Mouse (Mus musculus): ENCODE measurements around the gene Gpsm2. TPM values are rescaled to one million over a fixed set of nuclear protein-coding genes. Genes with fewer than 3 reads are reported as not detected.

Gpsm2 gene
- 43.3 and 43.8 TPM in 2 replicates for polyA plus RNA-seq (2015; fragmentation: Nextera tagmentation; extraction: Ambion mirVana)

GRCm38 (mm10) chr3:108722036-108722872 lies at the start of gene Gpsm2:
Gene Gpsm2 (minus strand): TSS chr3:108722309.
- peak within 1 kb of the TSS; percentile 83 for H3K9ac ChIP-seq (ENCODE audit: low read length)
- H3K4me2 ChIP-seq (ENCODE audit: low read depth, low read length), result peak within 1 kb of the TSS; percentile 84
- H3K9me3 ChIP-seq (ENCODE audit: control insufficient read depth, low read length), result no peaks in the 10 kb centered on the region
- peak; percentile 99 for ATAC-seq (ENCODE audit: low read depth)
- peaks cover 22% of the 10 kb centered on the region for H3K4me1 ChIP-seq (replicated peaks; ENCODE audit: control insufficient read depth, insufficient read depth, low read length)
- peak within 1 kb of the TSS; percentile 69 for H3K4me3 ChIP-seq (ENCODE audit: low read length)
- H3K27ac ChIP-seq (ENCODE audit: low read length), result peak within 1 kb of the TSS; percentile 94
- H3K36me3 ChIP-seq (ENCODE audit: control insufficient read depth, insufficient read depth, low read length), result no peaks in the 10 kb centered on the region
- no peaks in the 10 kb centered on the region for H3K27me3 ChIP-seq (ENCODE audit: control insufficient read depth, insufficient read depth, low read depth, low read length)
- WGBS, result 2% methylated on average over 53 of the region's 53 CpGs

- Histone ChIP-seq H3K27me3 (ENCODE audit: control insufficient read depth, insufficient read depth, low read depth, low read length) (no peaks in the 10 kb centered on the region; the same call in 1 of the 2 replicates), H3K4me1 (replicated peaks; ENCODE audit: control insufficient read depth, insufficient read depth, low read length) (peaks cover 18% of the 10 kb centered on the region), H3K36me3 (ENCODE audit: control insufficient read depth, insufficient read depth, low read length) (no peaks in the 10 kb centered on the region), H3K9ac (ENCODE audit: low read length) (no peak overlapping the region), H3K4me3 (ENCODE audit: low read length) (no peak overlapping the region), H3K9me3 (ENCODE audit: control insufficient read depth, low read length) (no peaks in the 10 kb centered on the region), H3K4me2 (ENCODE audit: low read depth, low read length) (peak overlapping the region; percentile 43), H3K27ac (ENCODE audit: low read length) (peak overlapping the region; percentile 91)
- ATAC-seq (ENCODE audit: low read depth), result peak; percentile 95
- WGBS, result 9% methylated on average over 6 of the region's 6 CpGs
These were observed 48.7 kb upstream of the Gpsm2 start for GRCm38 (mm10) chr3:108770725-108771368.

- no peaks in the 10 kb centered on the region for H3K9me3 ChIP-seq (ENCODE audit: control insufficient read depth, low read length)
- WGBS, result 42% methylated on average over 6 of the region's 6 CpGs
- no peak overlapping the region for H3K4me3 ChIP-seq (ENCODE audit: low read length)
- ATAC-seq (ENCODE audit: low read depth), result no peak
- H3K4me2 ChIP-seq (ENCODE audit: low read depth, low read length), result no peak overlapping the region
- peaks cover 26% of the 10 kb centered on the region for H3K4me1 ChIP-seq (replicated peaks; ENCODE audit: control insufficient read depth, insufficient read depth, low read length)
- H3K27ac ChIP-seq (ENCODE audit: low read length), result peak overlapping the region; percentile 16; the same call in 1 of the 2 replicates
- no peaks in the 10 kb centered on the region for H3K27me3 ChIP-seq (ENCODE audit: control insufficient read depth, insufficient read depth, low read depth, low read length)
- H3K9ac ChIP-seq (ENCODE audit: low read length), result no peak overlapping the region
- no peaks in the 10 kb centered on the region for H3K36me3 ChIP-seq (ENCODE audit: control insufficient read depth, insufficient read depth, low read length)
These were observed 47.4 kb upstream of the Gpsm2 start for GRCm38 (mm10) chr3:108769547-108769946.

- Histone ChIP-seq H3K4me1 (replicated peaks; ENCODE audit: control insufficient read depth, insufficient read depth, low read length) (peaks cover 38% of the 10 kb centered on the region), H3K9me3 (ENCODE audit: control insufficient read depth, low read length) (no peaks in the 10 kb centered on the region), H3K36me3 (ENCODE audit: control insufficient read depth, insufficient read depth, low read length) (no peaks in the 10 kb centered on the region), H3K27me3 (ENCODE audit: control insufficient read depth, insufficient read depth, low read depth, low read length) (no peaks in the 10 kb centered on the region), H3K27ac (ENCODE audit: low read length) (no peak overlapping the region), H3K9ac (ENCODE audit: low read length) (no peak overlapping the region), H3K4me2 (ENCODE audit: low read depth, low read length) (no peak overlapping the region), H3K4me3 (ENCODE audit: low read length) (no peak overlapping the region)
- ATAC-seq (ENCODE audit: low read depth), result 0 out of 2 replicates have a peak, but pooled peaks have one; percentile 10
- 39% methylated on average over 10 of the region's 10 CpGs for WGBS
These were observed 45.3 kb upstream of the Gpsm2 start for GRCm38 (mm10) chr3:108767416-108767815.

GRCm38 (mm10) chr3:108766943-108767342 lies 44.8 kb upstream of the Gpsm2 start:
- Histone ChIP-seq H3K4me1 (replicated peaks; ENCODE audit: control insufficient read depth, insufficient read depth, low read length) (peaks cover 42% of the 10 kb centered on the region), H3K9ac (ENCODE audit: low read length) (no peak overlapping the region), H3K9me3 (ENCODE audit: control insufficient read depth, low read length) (no peaks in the 10 kb centered on the region), H3K4me2 (ENCODE audit: low read depth, low read length) (no peak overlapping the region), H3K4me3 (ENCODE audit: low read length) (no peak overlapping the region), H3K27me3 (ENCODE audit: control insufficient read depth, insufficient read depth, low read depth, low read length) (no peaks in the 10 kb centered on the region), H3K36me3 (ENCODE audit: control insufficient read depth, insufficient read depth, low read length) (no peaks in the 10 kb centered on the region), H3K27ac (ENCODE audit: low read length) (no peak overlapping the region)
- ATAC-seq (ENCODE audit: low read depth), result no peak
- WGBS, result 67% methylated on average over 7 of the region's 7 CpGs

GRCm38 (mm10) chr3:108765476-108765875 lies 43.4 kb upstream of the Gpsm2 start:
- no peak overlapping the region for H3K4me2 ChIP-seq (ENCODE audit: low read depth, low read length)
- H3K27ac ChIP-seq (ENCODE audit: low read length), result no peak overlapping the region
- H3K27me3 ChIP-seq (ENCODE audit: control insufficient read depth, insufficient read depth, low read depth, low read length), result no peaks in the 10 kb centered on the region
- H3K36me3 ChIP-seq (ENCODE audit: control insufficient read depth, insufficient read depth, low read length), result no peaks in the 10 kb centered on the region
- H3K4me3 ChIP-seq (ENCODE audit: low read length), result no peak overlapping the region
- peaks cover 39% of the 10 kb centered on the region for H3K4me1 ChIP-seq (replicated peaks; ENCODE audit: control insufficient read depth, insufficient read depth, low read length)
- ATAC-seq (ENCODE audit: low read depth), result no peak
- WGBS, result 87% methylated on average over 7 of the region's 7 CpGs
- no peak overlapping the region for H3K9ac ChIP-seq (ENCODE audit: low read length)
- no peaks in the 10 kb centered on the region for H3K9me3 ChIP-seq (ENCODE audit: control insufficient read depth, low read length)

- Histone ChIP-seq H3K4me2 (ENCODE audit: low read depth, low read length) (no peak overlapping the region), H3K36me3 (ENCODE audit: control insufficient read depth, insufficient read depth, low read length) (no peaks in the 10 kb centered on the region), H3K27me3 (ENCODE audit: control insufficient read depth, insufficient read depth, low read depth, low read length) (no peaks in the 10 kb centered on the region), H3K4me1 (replicated peaks; ENCODE audit: control insufficient read depth, insufficient read depth, low read length) (peaks cover 41% of the 10 kb centered on the region), H3K27ac (ENCODE audit: low read length) (no peak overlapping the region), H3K9me3 (ENCODE audit: control insufficient read depth, low read length) (no peaks in the 10 kb centered on the region), H3K9ac (ENCODE audit: low read length) (no peak overlapping the region), H3K4me3 (ENCODE audit: low read length) (no peak overlapping the region)
- ATAC-seq (ENCODE audit: low read depth), result no peak
- WGBS, result 18% methylated on average over 7 of the region's 7 CpGs
These were observed 42.9 kb upstream of the Gpsm2 start for GRCm38 (mm10) chr3:108764976-108765375.

- H3K4me2 ChIP-seq (ENCODE audit: low read depth, low read length), result no peak overlapping the region
- H3K4me3 ChIP-seq (ENCODE audit: low read length), result no peak overlapping the region
- no peak overlapping the region for H3K27ac ChIP-seq (ENCODE audit: low read length)
- no peak for ATAC-seq (ENCODE audit: low read depth)
- no peaks in the 10 kb centered on the region for H3K36me3 ChIP-seq (ENCODE audit: control insufficient read depth, insufficient read depth, low read length)
- no peaks in the 10 kb centered on the region for H3K9me3 ChIP-seq (ENCODE audit: control insufficient read depth, low read length)
- WGBS, result 55% methylated on average over 2 of the region's 2 CpGs
- H3K9ac ChIP-seq (ENCODE audit: low read length), result no peak overlapping the region
- no peaks in the 10 kb centered on the region for H3K27me3 ChIP-seq (ENCODE audit: control insufficient read depth, insufficient read depth, low read depth, low read length)
- H3K4me1 ChIP-seq (replicated peaks; ENCODE audit: control insufficient read depth, insufficient read depth, low read length), result peaks cover 39% of the 10 kb centered on the region
These were observed 41.6 kb upstream of the Gpsm2 start for GRCm38 (mm10) chr3:108763691-108764090.

- WGBS, result 46% methylated on average over 7 of the region's 7 CpGs
- Histone ChIP-seq H3K36me3 (ENCODE audit: control insufficient read depth, insufficient read depth, low read length) (no peaks in the 10 kb centered on the region), H3K4me2 (ENCODE audit: low read depth, low read length) (0 out of 2 replicates have a peak overlapping the region, but pooled peaks have one; percentile 7), H3K9ac (ENCODE audit: low read length) (no peak overlapping the region), H3K27me3 (ENCODE audit: control insufficient read depth, insufficient read depth, low read depth, low read length) (peaks cover 4% of the 10 kb centered on the region), H3K9me3 (ENCODE audit: control insufficient read depth, low read length) (no peaks in the 10 kb centered on the region), H3K4me1 (replicated peaks; ENCODE audit: control insufficient read depth, insufficient read depth, low read length) (peaks cover 36% of the 10 kb centered on the region), H3K27ac (ENCODE audit: low read length) (no peak overlapping the region), H3K4me3 (ENCODE audit: low read length) (no peak overlapping the region)
- ATAC-seq (ENCODE audit: low read depth), result peak; percentile 86
These were observed 40.5 kb upstream of the Gpsm2 start for GRCm38 (mm10) chr3:108762597-108763111.
